Mouse (Mus musculus) heart, postnatal 10 days (tissue): ENCODE measurements at regions not wholly inside any gene's neighbourhood (a gene's known extent, or its start where the extent isn't known, plus 50 kb on each side); places are given as distances from the start of the nearest gene placed in this dataset.
A peak's percentile ranks its signal among the peaks of the same experiment; 100 is the strongest.

ENCODE experiments used
- DNase-seq, 2 experiments: peaks; one replicate each; pipeline ENCODE4 v3.0.0; 2021
- intact Hi-C: fragments of 180-260 bp; cut with DNase I; formaldehyde crosslinking; loops from one replicate; pipeline ENCODE4 v1.15.1; 2025

DNA sequence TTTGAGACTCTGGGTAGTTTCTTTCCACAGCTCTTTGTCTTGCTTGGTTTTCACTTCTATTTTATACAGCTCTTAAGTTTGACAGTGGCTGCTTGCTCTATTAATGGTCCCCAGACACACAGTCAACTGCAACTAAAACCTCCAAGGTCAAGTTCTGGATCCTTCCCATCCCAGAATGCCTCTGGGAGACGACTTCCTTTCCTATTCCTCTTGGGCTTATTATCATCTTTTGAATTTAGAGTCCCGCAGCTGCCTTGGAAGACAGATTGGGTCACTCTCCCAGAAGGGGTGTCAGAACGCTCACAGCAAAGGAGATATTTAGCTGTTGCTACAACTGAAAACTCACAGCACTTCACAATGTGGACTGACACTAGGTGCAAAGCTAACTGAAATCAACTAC lies 75.3 kb upstream of the Jade1 start:
- peak in 1 of 2 experiments; percentile 19 for DNase-seq
- intact Hi-C loops: no loop called here

DNA sequence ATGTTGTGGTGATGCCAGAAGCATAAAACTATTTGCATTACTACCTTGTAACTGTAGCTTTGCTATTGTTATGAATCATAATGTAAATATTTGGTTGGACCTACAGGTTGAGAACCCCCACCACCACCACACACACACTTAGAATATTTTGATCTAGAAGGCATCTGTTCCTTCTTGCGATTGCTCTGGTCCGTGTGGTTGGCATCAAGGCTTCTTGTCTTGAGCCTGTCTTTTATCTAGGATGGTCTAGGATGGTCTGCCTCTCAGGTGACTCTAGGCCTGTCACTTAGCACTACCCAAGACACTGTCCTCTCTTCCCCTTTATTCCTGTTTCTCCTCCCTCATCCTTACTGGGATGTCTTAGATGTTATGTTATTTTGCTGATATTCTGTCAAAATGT lies 76.6 kb upstream of the Jade1 start:
- intact Hi-C loops: no loop called here
- DNase-seq: no peak

DNA sequence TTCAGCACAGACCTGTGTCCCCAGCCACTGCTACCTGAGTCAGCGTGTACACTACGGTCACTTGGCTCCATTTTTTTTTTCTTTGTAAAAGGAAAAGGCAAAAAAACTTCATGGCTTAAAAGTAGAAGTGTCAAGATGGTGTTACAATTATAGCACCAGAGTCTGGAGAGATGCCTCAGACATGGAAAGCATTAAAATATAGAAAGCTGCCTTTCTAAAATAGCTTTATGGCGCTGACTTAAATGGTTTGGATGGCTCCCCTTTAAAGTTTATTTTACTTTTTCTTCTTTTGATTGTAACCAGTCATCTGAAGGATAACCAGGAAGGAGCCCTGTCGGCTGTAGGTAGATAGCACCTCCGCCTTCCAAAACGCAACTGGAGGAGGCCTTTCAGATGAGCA lies 79.0 kb upstream of the Jade1 start:
- intact Hi-C loops: no loop called here
- no peak for DNase-seq

DNA sequence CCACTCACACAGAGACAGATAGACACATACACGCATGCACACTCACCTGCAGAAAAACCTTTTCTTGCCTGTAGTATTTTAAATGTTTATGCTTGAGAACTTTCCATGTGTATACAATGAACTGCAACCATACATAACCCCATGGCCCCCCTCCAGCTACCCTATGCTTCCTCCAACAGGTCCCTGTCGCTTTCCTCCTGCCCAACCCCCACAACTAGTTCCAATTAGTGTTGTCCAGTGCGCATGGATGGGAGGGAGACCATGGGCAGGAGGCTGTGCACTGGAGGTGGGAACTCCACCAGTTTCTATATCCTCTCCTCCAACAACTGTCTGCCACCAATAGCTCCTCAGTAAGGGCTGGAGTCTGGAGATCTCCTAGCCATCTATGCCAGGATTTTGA lies 82.9 kb upstream of the Jade1 start:
- intact Hi-C loops: no loop called here
- no peak for DNase-seq

- intact Hi-C loops: no loop called here
Measured at GRCm38 (mm10) chr3:41469106-41469505, 86.4 kb upstream of the Jade1 start.

GRCm38 (mm10) chr3:41467857-41468256 lies 87.7 kb upstream of the Jade1 start:
- intact Hi-C loops: no loop called here
- DNase-seq: no peak

More at GRCm38 (mm10) chr3:41469106-41469505, 86.4 kb upstream of the Jade1 start:
- DNase-seq: no peak

DNA sequence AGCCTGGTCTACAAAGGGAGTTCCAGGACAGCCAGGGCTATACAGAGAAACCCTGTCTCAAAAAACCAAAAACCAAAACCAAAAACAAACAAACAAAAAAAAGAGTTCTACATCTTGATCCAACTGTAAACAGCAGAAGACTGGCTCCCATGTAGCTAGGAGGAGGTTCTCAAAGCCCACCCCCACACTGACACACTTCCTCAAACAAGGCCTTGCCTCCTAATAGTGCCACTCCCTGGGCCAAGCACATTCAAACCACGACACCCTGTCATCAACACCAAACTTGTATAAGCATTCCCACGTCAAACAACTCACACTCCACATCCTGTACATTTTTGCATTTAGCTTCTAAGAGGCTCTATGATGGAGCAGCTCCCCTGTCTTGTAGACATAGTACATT lies 89.6 kb upstream of the Jade1 start:
- intact Hi-C loops: no loop called here
- no peak for DNase-seq

DNA sequence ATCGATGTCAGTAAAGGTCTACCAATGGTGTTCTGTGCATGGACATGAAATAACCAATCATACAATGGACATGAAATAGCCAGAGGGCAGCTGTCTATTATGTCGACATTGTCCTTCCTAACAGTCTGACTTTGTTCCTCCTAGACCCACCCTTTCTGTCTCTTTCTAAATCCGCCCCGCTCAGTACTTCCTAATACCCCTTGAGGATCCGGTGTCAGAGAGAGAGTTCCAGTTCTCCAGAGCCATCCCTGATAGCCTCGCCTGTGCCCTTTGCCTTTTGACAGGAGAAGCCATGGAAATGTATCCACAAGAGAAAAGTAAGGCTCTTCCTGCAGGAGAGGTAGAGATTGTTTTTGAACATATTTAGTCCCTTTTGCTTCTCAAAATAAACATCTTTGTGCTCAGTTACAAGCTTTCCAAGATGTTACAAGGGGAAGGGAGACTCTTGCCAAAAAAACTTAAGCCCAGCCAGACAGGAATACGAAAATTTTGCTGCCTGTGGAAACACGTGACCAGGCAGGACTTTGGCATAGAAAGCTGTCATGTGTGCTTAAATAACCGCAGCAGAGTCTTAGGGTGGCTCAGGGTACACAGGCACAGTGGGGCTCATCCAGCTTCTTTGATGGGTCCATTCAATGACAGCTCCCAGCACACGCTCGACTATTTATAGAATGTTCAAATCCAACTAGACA lies 92.4 kb upstream of the Jade1 start:
- intact Hi-C loops: no loop called here
- peak; percentile 40 to 42 for DNase-seq

- intact Hi-C loops: no loop called here
- DNase-seq: no peak
Measured at GRCm38 (mm10) chr3:41460131-41460530, 95.4 kb upstream of the Jade1 start.

DNA sequence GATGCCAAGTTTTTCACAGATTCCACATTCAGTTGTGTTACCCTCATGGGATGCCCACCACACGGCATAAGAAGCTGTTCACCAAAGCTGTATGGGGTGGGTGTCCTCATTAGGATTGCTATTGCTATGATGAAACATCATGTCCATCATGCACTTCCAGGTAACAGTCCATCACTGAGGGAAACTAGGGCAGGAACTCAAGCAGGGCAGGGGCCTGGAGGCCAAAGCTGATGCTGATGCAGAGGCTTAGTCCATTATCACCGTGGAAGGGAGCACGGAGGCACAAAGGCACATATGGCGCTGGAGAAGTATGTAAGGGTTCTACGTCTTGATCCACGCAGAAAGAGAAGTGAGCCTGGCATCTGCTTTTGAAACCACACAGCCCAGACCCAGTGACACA lies 97.4 kb upstream of the Jade1 start:
- intact Hi-C loops: no loop called here
- no peak for DNase-seq

- intact Hi-C loops: no loop called here
- no peak for DNase-seq
Measured at GRCm38 (mm10) chr3:41453525-41453924, 102.0 kb upstream of the Jade1 start.

GRCm38 (mm10) chr3:41452716-41453090 lies 102.8 kb upstream of the Jade1 start:
- no peak for DNase-seq
- intact Hi-C loops: no loop called here

- intact Hi-C loops: no loop called here
- no peak for DNase-seq
Measured at GRCm38 (mm10) chr3:41452020-41452715, 103.4 kb upstream of the Jade1 start.

DNA sequence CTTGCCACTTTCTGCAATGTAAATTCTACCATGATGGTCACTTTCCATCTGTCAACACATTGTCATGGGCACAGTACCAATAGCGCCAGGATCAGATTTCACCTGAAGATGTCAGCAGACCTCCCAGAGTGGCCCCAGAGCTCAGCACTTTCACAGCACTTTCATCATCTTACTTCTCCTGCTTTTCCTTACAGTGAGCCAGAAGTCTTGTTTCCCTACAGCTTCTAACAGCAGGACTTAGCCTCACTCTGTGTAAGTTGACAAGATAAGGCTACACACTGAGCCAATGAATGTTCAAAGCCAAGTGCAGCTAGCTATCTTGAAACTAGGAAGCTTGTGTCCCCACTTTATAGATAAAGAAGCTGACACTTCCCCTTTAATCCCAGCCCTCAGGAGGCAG lies 104.8 kb upstream of the Jade1 start:
- intact Hi-C loops: no loop called here
- no peak for DNase-seq

DNA sequence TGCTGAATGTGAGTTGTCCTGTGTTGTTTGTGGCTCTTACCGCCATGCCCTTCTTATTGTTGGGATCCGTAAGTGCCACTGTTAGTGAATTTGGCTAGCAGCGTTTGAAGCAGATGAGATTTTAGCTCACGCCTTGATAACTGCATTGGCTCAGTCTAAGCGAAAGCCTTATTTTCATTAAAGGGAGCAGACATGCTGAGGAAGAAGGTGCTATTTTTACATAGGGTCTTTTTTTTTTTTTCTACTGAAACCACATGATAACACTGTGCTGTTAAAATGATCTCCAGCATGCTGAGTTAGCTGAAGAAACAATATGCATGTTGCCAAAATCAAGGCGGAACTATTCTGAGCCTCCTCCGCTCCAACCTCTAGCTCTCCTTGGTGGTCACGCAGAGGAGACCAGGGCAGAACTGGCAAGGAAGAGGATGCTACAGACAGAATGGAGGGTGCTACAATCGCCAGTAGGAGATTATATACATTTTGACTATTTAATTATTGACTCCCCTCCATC lies 111.2 kb upstream of the Jade1 start:
- intact Hi-C loops: no loop called here
- DNase-seq: no peak

DNA sequence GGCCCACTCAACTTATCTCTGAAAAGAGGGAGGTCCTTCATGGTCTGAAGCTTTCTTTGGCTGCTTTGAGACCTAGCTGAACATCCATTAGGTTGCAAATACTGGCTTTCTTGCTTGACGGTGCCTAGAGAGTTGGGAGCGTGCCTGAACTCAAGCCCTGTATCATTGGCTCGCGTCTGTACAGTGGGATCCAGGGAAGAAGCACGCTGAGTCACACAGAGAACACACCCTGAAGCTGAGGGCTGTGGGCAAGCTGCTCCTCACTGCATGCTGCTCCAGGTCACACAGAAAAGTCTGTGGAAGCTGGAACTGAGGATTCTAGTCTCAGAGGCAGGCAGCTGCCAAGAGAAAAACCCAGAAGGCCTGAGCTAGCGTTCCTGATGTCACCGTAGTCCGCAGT lies 119.3 kb upstream of the Jade1 start:
- DNase-seq: peak; percentile 34 to 37
- intact Hi-C loops: no loop called here

DNA sequence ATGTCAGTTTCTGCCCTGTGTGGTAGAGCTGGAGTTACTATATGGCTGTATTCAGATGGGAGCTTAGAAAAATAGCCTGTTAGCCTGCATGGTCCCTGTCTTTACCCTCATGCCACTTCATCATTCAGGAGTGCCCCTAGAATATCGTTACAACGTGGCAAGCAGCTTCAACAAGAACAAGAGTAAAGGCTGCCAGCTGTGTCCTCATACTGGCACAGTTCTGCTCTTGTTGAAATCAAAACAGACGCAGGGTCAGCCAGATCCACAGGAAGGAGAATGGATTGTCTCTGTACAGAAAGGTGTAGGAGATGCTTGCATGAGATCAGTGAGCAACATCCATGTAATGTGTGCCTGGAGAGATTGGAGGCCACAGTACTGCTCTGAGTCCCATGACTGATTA lies 122.4 kb upstream of the Jade1 start:
- no peak for DNase-seq
- intact Hi-C loops: no loop called here

GRCm38 (mm10) chr3:41432376-41432775 lies 123.2 kb upstream of the Jade1 start:
- intact Hi-C loops: no loop called here
- DNase-seq: no peak

- peak; percentile 47 to 62 for DNase-seq
- intact Hi-C loops: no loop called here
Measured at GRCm38 (mm10) chr3:41430191-41430590, 125.3 kb upstream of the Jade1 start.

- intact Hi-C loops: loop anchor here (5.0 kb wide), 1 partner anchor 135 kb away; no protein-coding TSS in a partner anchor
Measured at GRCm38 (mm10) chr3:41426946-41427345, 128.6 kb upstream of the Jade1 start.

GRCm38 (mm10) chr3:41425863-41426262 lies 129.7 kb upstream of the Jade1 start:
- intact Hi-C loops: loop anchor here (5.0 kb wide), 1 partner anchor 136 kb away; no protein-coding TSS in a partner anchor
- DNase-seq: no peak

More at GRCm38 (mm10) chr3:41426946-41427345, 128.6 kb upstream of the Jade1 start:
- DNase-seq: no peak
